Mouse (Mus musculus) lung, adult 2 months (tissue): ENCODE results near the gene Scarf1.

Experiments
- CTCF ChIP-seq: fragments of 200-500 bp; IDR thresholded peaks from 2 replicates; pipeline ENCODE4 v1.5.1; 2011; ENCODE audit warnings: mild to moderate bottlenecking, low read length, control low read depth; ENCODE audit not compliant: insufficient read depth
- POLR2A ChIP-seq: fragments of 200-500 bp; IDR thresholded peaks from 2 replicates; pipeline ENCODE4 v1.6.1; 2011; ENCODE audit warnings: low read depth, mild to moderate bottlenecking, control low read depth, low read length, borderline replicate concordance; ENCODE audit errors: extremely low read depth

DNA sequence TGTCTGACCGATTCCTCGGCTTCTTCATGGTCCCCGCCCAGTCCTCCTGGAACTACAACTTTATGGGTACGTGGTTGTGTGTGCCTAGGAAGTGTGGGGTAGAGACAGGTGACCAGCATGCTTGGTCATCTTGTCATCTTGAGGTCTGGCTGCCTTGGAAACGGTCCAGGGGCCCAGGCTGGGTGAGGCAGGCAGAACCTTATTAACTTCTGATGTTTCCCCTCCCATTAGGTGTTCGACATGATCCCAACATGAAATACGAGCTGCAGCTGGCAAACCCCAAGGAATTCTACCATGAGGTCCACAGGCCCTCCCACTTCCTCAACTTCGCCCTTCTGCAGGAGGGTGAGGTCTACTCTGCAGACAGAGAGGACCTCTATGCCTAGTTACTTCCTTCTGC lies 4.4 kb upstream of the Scarf1 start:
- no peak for TF ChIP-seq CTCF
- TF ChIP-seq POLR2A, result no peak
